Mouse (Mus musculus): ENCODE results near the gene Cdc34. TPM values are rescaled to one million over a fixed set of nuclear protein-coding genes. Genes with fewer than 3 reads are reported as not detected.

The Cdc34 gene
- polyA plus RNA-seq, 1 experiment, result 646 TPM

DNA sequence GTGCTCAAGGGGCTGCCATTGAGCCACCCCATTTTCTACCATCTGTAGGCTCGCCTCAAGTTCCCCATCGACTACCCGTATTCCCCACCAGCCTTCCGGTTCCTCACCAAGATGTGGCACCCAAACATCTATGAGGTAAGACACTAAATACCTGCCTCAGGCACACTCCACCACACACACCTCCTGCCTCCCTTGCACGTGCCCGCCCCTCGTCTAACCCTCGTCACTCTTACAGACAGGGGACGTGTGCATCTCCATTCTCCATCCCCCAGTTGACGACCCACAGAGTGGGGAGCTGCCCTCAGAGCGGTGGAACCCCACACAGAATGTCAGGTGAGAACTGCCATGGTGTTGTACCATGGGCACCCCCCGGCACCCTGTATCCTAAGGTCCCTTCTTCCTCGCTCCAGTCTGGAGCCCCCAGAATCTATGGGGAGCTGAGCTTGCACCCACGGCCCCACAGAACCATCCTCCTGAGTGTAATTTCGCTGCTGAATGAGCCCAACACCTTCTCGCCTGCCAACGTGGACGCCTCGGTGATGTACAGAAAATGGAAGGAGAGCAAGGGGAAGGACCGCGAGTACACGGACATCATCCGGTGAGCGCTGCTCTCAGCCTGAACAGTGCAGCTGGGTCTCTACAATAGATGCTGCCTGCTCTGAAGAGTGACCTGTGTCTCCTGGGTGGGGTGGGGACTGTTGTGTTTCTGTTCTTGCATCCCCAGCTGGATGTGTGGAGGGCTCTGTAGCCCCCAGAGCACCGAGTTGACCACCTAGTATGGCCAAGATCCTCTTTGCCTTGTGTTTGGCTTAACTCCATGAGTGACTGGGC is 3.0 kb downstream of the Cdc34 start:
- no peak for TF ChIP-seq GATA1 (IDR thresholded peaks at IDR 0.05; ENCODE audit: low read length)

- no peak for TF ChIP-seq GATA1 (IDR thresholded peaks at IDR 0.05; ENCODE audit: low read length)
These were observed 4.2 kb downstream of the Cdc34 start for GRCm38 (mm10) chr10:79686219-79686618.

DNA sequence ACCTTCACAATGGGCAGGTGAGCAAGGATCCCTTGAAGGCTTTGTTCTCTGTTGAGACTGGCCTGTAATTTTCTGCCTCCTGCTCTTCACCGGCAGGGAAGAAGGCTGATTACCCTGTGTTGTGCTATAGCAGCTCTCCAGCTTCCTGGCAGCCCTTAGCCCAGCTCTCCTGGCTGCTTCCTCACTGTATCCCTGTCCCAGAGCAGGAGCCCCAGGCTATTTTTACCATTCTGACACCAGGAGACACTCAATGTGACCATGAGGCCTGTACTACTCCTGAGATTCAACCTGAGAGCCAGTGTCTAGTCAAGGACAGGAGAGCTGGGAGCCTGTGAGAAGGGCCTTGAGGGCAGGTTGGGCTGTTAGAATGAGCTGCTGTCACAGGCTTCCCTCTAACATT is 4.7 kb downstream of the Cdc34 start:
- TF ChIP-seq GATA1 (IDR thresholded peaks at IDR 0.05; ENCODE audit: low read length), result no peak

- no peak for TF ChIP-seq GATA1 (IDR thresholded peaks at IDR 0.05; ENCODE audit: low read length)
These were observed 5.5 kb downstream of the Cdc34 start for GRCm38 (mm10) chr10:79687513-79687912.

DNA sequence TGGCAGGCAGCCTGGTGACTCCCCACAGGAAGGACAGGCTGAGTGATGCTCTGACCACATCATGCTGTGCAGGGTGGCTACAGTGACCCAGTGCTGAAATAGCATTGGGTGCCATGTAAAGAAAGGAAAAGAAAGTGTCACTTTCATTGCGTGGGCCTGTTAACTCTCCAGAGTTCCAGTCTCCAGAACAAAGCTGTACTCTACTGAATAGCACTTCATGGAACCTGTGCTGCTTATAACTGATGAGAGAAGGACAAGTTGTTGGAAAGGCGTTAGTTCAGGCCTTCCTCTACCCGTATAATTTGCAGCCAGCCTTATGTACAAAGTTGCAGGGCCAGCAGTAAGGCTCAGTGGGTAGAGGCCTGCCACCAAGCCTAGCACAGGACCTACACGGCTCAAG is 6.7 kb downstream of the Cdc34 start, which contains the start of gene Gzmm:
TSS of gene Gzmm (plus strand) at position 301 of the 400 bp plus-strand sequence.
- no peak for TF ChIP-seq GATA1 (IDR thresholded peaks at IDR 0.05; ENCODE audit: low read length)

- TF ChIP-seq GATA1 (IDR thresholded peaks at IDR 0.05; ENCODE audit: low read length), result no peak
These were observed 7.2 kb downstream of the Cdc34 start for GRCm38 (mm10) chr10:79689178-79689577.

- TF ChIP-seq GATA1 (IDR thresholded peaks at IDR 0.05; ENCODE audit: low read length), result no peak
These were observed 10.1 kb downstream of the Cdc34 start for GRCm38 (mm10) chr10:79691986-79692548.

DNA sequence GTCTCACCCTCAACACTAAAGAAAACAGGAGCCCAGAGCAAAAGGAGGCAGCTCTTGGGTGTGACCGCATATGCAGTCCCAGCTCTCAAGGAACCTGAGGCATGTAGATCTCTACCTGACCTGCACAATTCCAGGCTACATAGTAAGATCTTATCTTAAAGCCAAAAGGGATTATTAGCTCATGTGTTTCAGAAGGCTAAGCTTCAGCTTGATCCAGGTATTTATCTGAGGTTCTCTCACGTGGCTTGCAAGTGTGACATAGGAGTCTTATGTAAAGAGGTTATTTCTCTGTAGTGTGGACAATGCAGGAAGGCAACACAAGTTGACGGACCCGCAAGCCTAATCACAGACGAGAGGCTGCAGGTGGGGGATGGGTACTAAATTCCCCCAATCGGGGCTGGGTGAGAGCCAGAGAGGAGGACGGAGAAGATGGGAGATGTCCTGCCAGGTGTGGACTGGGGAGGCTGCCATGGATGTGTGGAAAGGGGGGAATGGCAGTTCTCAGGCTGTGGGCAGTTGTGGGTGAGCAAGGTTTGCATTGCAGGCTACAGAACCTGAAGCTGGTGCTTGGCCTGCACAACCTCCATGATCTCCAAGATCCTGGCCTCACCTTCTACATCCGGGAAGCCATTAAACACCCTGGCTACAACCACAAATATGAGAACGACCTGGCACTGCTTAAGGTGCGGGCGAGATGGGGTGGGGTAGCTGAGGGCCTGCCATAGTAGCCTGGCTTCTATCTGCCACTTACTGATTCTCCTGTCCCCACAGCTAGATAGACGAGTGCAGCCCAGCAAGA is 11.8 kb downstream of the Cdc34 start:
- no peak for TF ChIP-seq GATA1 (IDR thresholded peaks at IDR 0.05; ENCODE audit: low read length)

- no peak for TF ChIP-seq GATA1 (IDR thresholded peaks at IDR 0.05; ENCODE audit: low read length)
These were observed 12.3 kb downstream of the Cdc34 start for GRCm38 (mm10) chr10:79694379-79694655.

DNA sequence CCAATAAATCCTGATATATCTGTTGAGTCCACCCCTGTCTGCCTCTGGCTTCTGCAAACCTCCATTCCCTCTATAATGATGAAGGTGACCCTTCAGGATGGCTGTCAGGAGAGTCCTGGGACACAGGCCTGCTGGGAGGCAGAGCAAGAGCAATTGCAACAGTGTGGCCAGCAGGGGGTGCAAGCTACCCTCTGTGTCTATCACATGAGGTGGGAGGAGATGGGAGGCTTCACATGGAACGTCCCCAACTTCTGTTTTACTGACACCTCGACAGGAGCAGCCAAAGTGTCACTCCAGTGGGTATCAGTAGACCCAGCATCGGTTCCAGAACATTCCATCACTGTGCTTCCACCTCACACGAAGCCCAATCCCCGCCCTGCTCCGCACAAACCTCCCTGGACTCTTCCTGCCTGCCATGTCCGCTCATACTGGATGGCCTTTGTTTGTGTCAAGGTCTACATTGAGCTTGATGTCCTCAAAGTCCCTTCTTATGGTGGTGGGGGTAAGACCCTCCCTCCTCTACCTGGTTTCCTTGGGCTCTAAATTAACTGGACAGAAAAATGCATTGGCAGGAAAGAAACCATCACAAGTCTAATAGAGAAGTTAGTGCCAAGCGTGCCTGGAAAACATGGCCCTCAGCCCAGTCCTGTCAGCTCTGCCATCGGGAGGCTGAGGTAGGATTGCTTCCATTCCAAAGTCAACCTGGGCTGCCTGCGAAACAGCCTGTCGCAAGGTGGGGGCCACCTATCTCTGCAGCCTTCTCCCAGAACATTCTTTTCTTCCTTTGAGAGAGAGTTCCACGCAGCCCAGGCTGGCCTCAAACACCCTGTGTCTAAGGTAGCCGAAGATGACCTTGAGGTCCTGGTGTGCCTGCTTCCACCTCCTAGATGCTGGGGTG is 13.5 kb downstream of the Cdc34 start:
- no peak for TF ChIP-seq GATA1 (IDR thresholded peaks at IDR 0.05; ENCODE audit: low read length)

- TF ChIP-seq GATA1 (IDR thresholded peaks at IDR 0.05; ENCODE audit: low read length), result no peak
These were observed 14.2 kb downstream of the Cdc34 start for GRCm38 (mm10) chr10:79696129-79696651.

DNA sequence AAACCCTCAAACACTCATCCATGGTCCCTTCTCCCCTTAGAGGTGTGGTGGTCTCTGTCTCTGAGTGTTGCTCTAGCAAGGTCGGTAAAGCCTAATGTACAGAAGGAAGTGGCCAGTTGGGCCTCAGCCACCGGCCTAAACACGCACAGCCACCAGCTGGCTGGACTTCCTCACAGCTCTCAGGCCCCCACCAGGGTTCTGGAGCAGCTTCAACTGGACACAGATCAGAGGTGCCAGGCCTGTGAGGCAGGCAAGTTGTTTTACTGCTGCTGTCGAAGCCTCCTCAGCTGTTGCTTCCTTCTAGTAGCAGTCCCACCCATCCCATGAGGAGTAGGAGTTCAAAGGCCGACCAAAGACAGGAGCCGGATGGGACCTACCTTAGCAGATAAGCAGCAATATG is 15.9 kb downstream of the Cdc34 start:
- no peak for TF ChIP-seq GATA1 (IDR thresholded peaks at IDR 0.05; ENCODE audit: low read length)

DNA sequence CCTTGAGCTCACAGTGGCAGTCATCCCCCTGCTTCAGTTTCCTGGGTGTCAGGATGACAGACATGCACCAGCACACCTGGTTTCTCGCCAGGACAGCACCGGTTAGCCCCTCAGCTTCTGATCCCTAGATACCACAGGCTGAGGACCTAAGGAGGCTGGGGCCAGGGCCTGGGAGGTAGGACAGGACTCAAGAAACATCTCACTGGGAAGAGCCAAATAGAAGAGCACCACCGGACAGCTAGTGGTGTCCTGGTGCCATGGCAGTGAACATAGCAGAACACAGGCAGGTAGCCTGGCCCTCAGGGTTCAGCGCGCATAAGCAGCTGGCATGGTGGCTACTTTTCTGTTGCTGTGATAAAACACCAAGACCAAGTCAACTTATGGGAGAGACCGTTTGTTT is 16.5 kb downstream of the Cdc34 start:
- TF ChIP-seq GATA1 (IDR thresholded peaks at IDR 0.05; ENCODE audit: low read length), result no peak

DNA sequence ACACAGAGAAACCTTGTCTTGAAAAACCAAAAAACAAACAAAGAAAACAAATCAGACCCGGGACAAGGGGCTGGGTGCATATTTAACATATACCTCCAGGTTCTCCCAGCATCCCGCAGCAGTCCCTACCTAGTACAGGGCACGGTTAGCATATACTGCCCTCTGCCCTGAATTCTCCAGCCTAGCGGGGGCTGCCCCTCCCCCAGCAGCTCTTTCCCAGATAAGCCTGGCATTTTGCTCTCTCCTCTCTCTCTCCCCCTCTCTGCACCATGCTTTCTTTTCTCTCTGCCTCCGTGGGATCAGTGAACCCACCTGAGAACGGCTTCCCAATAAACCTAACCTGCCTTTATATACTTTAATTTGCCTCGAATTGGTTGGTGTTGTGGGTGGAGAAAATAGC is 18.7 kb downstream of the Cdc34 start:
- no peak for TF ChIP-seq GATA1 (IDR thresholded peaks at IDR 0.05; ENCODE audit: low read length)

- TF ChIP-seq GATA1 (IDR thresholded peaks at IDR 0.05; ENCODE audit: low read length), result no peak
These were observed 19.6 kb downstream of the Cdc34 start for GRCm38 (mm10) chr10:79701443-79702129.

Measured in G1E-ER4 (cell line).